8 mouse cellular contexts compared by ENCODE assay signal in genomic region chr11:120714546-120714945, GRCm38 (mm10). TPM values are rescaled to one million over a fixed set of nuclear protein-coding genes. Genes with fewer than 3 reads are reported as not detected.
DNase-seq lines count a peak whose midpoint lies in the region; ATAC-seq and TF ChIP-seq lines count a peak whose summit lies in the region.

No protein-coding gene starts in this region.

- peak overlapping the region; percentile 89 for H3K4me2 ChIP-seq in heart, embryonic 13.5 days
- peak overlapping the region; percentile 87 for H3K4me2 ChIP-seq in forebrain, embryonic 16.5 days (ENCODE audit: low read length)
- H3K4me2 ChIP-seq in liver, postnatal 0 days (ENCODE audit: low read depth, low read length), result peak overlapping the region; percentile 99

- 42% methylated on average over 10 of the region's 10 CpGs for WGBS in heart, embryonic 13.5 days
- 53% methylated on average over 10 of the region's 10 CpGs for WGBS in forebrain, embryonic 16.5 days
- 38% methylated on average over 10 of the region's 10 CpGs for WGBS in liver, postnatal 0 days (ENCODE audit: insufficient replicate concordance)

- H3K27me3 ChIP-seq in heart, embryonic 13.5 days (replicated peaks), result no peaks in the 10 kb centered on the region
- no peaks in the 10 kb centered on the region for H3K27me3 ChIP-seq in ES-Bruce4 (ENCODE audit: control insufficient read depth, insufficient read depth, low read length, poor library complexity, severe bottlenecking)
- no peaks in the 10 kb centered on the region for H3K27me3 ChIP-seq in forebrain, embryonic 16.5 days (replicated peaks; ENCODE audit: control insufficient read depth, insufficient read depth, low read length)
- no peaks in the 10 kb centered on the region for H3K27me3 ChIP-seq in liver, postnatal 0 days (ENCODE audit: insufficient read depth, low read length)

- no peaks in the 10 kb centered on the region for H3K9me3 ChIP-seq in heart, embryonic 13.5 days
- no peaks in the 10 kb centered on the region for H3K9me3 ChIP-seq in ES-Bruce4 (replicated peaks; ENCODE audit: control insufficient read depth, insufficient read depth, low read length, poor library complexity, severe bottlenecking)
- no peaks in the 10 kb centered on the region for H3K9me3 ChIP-seq in forebrain, embryonic 16.5 days (ENCODE audit: control insufficient read depth, low read length)
- H3K9me3 ChIP-seq in liver, postnatal 0 days (ENCODE audit: low read length), result no peaks in the 10 kb centered on the region

- TF ChIP-seq CTCF in ES-Bruce4 (IDR thresholded peaks at IDR 0.05; ENCODE audit: low read depth, low read length), result no peak
- TF ChIP-seq CTCF in liver, postnatal 0 days (IDR thresholded peaks at IDR 0.05; ENCODE audit: low read depth), result no peak

- TF ChIP-seq POLR2A in ES-Bruce4 (IDR thresholded peaks at IDR 0.05; ENCODE audit: insufficient read depth, low read length), result no peak

- TF ChIP-seq EP300 in ES-Bruce4 (IDR thresholded peaks at IDR 0.05; ENCODE audit: insufficient read depth, low read depth, low read length), result no peak
- TF ChIP-seq EP300 in liver, postnatal 0 days (IDR thresholded peaks at IDR 0.05; ENCODE audit: low read depth), result no peak

- no peak for ATAC-seq in heart, embryonic 13.5 days (ENCODE audit: extremely low read depth, insufficient number of reproducible peaks, low FRiP score, low TSS enrichment)
- no peak for ATAC-seq in forebrain, embryonic 16.5 days
- no peak for ATAC-seq in liver, postnatal 0 days

- peaks cover 20% of the 10 kb centered on the region for H3K4me1 ChIP-seq in heart, embryonic 13.5 days
- no peaks in the 10 kb centered on the region for H3K4me1 ChIP-seq in ES-Bruce4 (ENCODE audit: control insufficient read depth, insufficient read depth, low read length)
- H3K4me1 ChIP-seq in forebrain, embryonic 16.5 days (replicated peaks; ENCODE audit: control insufficient read depth, insufficient read depth, low read length), result peaks cover 20% of the 10 kb centered on the region
- peaks cover 15% of the 10 kb centered on the region for H3K4me1 ChIP-seq in liver, postnatal 0 days (ENCODE audit: insufficient read depth)

- no peak for DNase-seq in heart, postnatal 4 days
- DNase-seq in liver, postnatal 0 days, result no peak
- no peak for DNase-seq in urinary bladder, adult 18-20 months (ENCODE audit: low spot score in 2 of 2)
- DNase-seq in cerebellum, postnatal 14 days, result no peak
- no peak for DNase-seq in gastrocnemius, postnatal 25 days

- peak overlapping the region; percentile 69 for H3K4me3 ChIP-seq in heart, embryonic 13.5 days
- H3K4me3 ChIP-seq in ES-Bruce4 (ENCODE audit: low read depth, low read length), result peak overlapping the region; percentile 69
- peak overlapping the region; percentile 78 for H3K4me3 ChIP-seq in forebrain, embryonic 16.5 days (replicated peaks; ENCODE audit: low read length)
- H3K4me3 ChIP-seq in liver, postnatal 0 days (ENCODE audit: low read depth, low read length), result peak overlapping the region; percentile 67

- peaks cover 61% of the 10 kb centered on the region for H3K36me3 ChIP-seq in heart, embryonic 13.5 days
- H3K36me3 ChIP-seq in ES-Bruce4 (ENCODE audit: control insufficient read depth, insufficient read depth, low read length, poor library complexity, severe bottlenecking), result peaks cover 3% of the 10 kb centered on the region; the same call in 1 of the 2 replicates
- H3K36me3 ChIP-seq in forebrain, embryonic 16.5 days (ENCODE audit: control insufficient read depth, insufficient read depth), result peaks cover 8% of the 10 kb centered on the region
- H3K36me3 ChIP-seq in liver, postnatal 0 days (replicated peaks; ENCODE audit: insufficient read depth, low read length), result peaks cover 14% of the 10 kb centered on the region

- H3K9ac ChIP-seq in heart, embryonic 13.5 days, result peak overlapping the region; percentile 86
- 0 out of 2 replicates have a peak overlapping the region, but pooled peaks have one; percentile 32 for H3K9ac ChIP-seq in ES-Bruce4 (ENCODE audit: low read depth, poor library complexity, severe bottlenecking)
- peak overlapping the region; percentile 71 for H3K9ac ChIP-seq in forebrain, embryonic 16.5 days (replicated peaks; ENCODE audit: low read depth, low read length)
- H3K9ac ChIP-seq in liver, postnatal 0 days (replicated peaks), result peak overlapping the region; percentile 62

- H3K27ac ChIP-seq in heart, embryonic 13.5 days (replicated peaks), result peak overlapping the region; percentile 50; the same call in 1 of the 2 replicates
- H3K27ac ChIP-seq in ES-Bruce4 (ENCODE audit: insufficient read depth, low read length), result no peak overlapping the region
- no peak overlapping the region for H3K27ac ChIP-seq in forebrain, embryonic 16.5 days (ENCODE audit: low read length)
- H3K27ac ChIP-seq in liver, postnatal 0 days (ENCODE audit: low read depth), result no peak overlapping the region

RNA-seq across cellular contexts. Expression of gene Lrrc45, which starts 0.8 kb away (rescaled TPM):
- 27.8 and 28.1 TPM in 2 replicates for polyA plus RNA-seq in heart, embryonic 13.5 days (2015; fragmentation: Nextera tagmentation; extraction: Ambion mirVana)
- total RNA-seq in heart, postnatal 4 days (2021), result 10 to 100 TPM; 11.0 to 11.3 TPM
- polyA plus RNA-seq in ES-Bruce4 (2011; ENCODE audit: insufficient read depth, insufficient read length, low read depth, missing spikeins), result 7.3 and 9.8 TPM in 2 replicates
- 91.0 and 118 TPM in 2 replicates for polyA plus RNA-seq in forebrain, embryonic 16.5 days (2015; fragmentation: Nextera tagmentation; extraction: Ambion mirVana)
- 5.1 and 5.4 TPM in 2 replicates for polyA plus RNA-seq in liver, postnatal 0 days (2015; fragmentation: Nextera tagmentation; extraction: Ambion mirVana)
- total RNA-seq in gastrocnemius, postnatal 25 days (2021), result 1 to 10 TPM; 4.0 to 4.3 TPM

RNA-seq across cellular contexts. Expression of gene Cenpx, which starts 1.0 kb away (rescaled TPM):
- 120 and 122 TPM in 2 replicates for polyA plus RNA-seq in heart, embryonic 13.5 days (2015; fragmentation: Nextera tagmentation; extraction: Ambion mirVana)
- 10 to 100 TPM; 39.5 to 41.8 TPM for total RNA-seq in heart, postnatal 4 days (2021)
- polyA plus RNA-seq in ES-Bruce4 (2011; ENCODE audit: insufficient read depth, insufficient read length, low read depth, missing spikeins), result 38.0 and 45.3 TPM in 2 replicates
- polyA plus RNA-seq in forebrain, embryonic 16.5 days (2015; fragmentation: Nextera tagmentation; extraction: Ambion mirVana), result 82.8 and 95.0 TPM in 2 replicates
- 81.0 and 88.0 TPM in 2 replicates for polyA plus RNA-seq in liver, postnatal 0 days (2015; fragmentation: Nextera tagmentation; extraction: Ambion mirVana)
- 10 to 100 TPM; 25.4 to 32.7 TPM for total RNA-seq in gastrocnemius, postnatal 25 days (2021)

RNA-seq across cellular contexts. Expression of gene Rac3, which starts 6.7 kb away (rescaled TPM):
- polyA plus RNA-seq in heart, embryonic 13.5 days (2015; fragmentation: Nextera tagmentation; extraction: Ambion mirVana), result 6.4 and 9.8 TPM in 2 replicates
- 1 to 10 TPM; 1.5 to 1.8 TPM for total RNA-seq in heart, postnatal 4 days (2021)
- polyA plus RNA-seq in ES-Bruce4 (2011; ENCODE audit: insufficient read depth, insufficient read length, low read depth, missing spikeins), result 16.6 and 20.7 TPM in 2 replicates
- polyA plus RNA-seq in forebrain, embryonic 16.5 days (2015; fragmentation: Nextera tagmentation; extraction: Ambion mirVana), result 251 and 347 TPM in 2 replicates
- 0.36 and 0.38 TPM in 2 replicates for polyA plus RNA-seq in liver, postnatal 0 days (2015; fragmentation: Nextera tagmentation; extraction: Ambion mirVana)
- total RNA-seq in gastrocnemius, postnatal 25 days (2021), result 1 to 10 TPM; 1.2 TPM

RNA-seq across cellular contexts. Expression of gene Dcxr, which starts 12.5 kb away (rescaled TPM):
- 7.5 and 7.6 TPM in 2 replicates for polyA plus RNA-seq in heart, embryonic 13.5 days (2015; fragmentation: Nextera tagmentation; extraction: Ambion mirVana)
- 1 to 10 TPM; 3.6 to 4.5 TPM for total RNA-seq in heart, postnatal 4 days (2021)
- 54.3 and 68.2 TPM in 2 replicates for polyA plus RNA-seq in ES-Bruce4 (2011; ENCODE audit: insufficient read depth, insufficient read length, low read depth, missing spikeins)
- 7.6 TPM in 2 replicates for polyA plus RNA-seq in forebrain, embryonic 16.5 days (2015; fragmentation: Nextera tagmentation; extraction: Ambion mirVana)
- polyA plus RNA-seq in liver, postnatal 0 days (2015; fragmentation: Nextera tagmentation; extraction: Ambion mirVana), result 118 and 141 TPM in 2 replicates
- 1 to 10 TPM; 5.8 to 6.0 TPM for total RNA-seq in gastrocnemius, postnatal 25 days (2021)

RNA-seq across cellular contexts. Expression of gene Cbr2, which starts 17.4 kb away (rescaled TPM):
- polyA plus RNA-seq in heart, embryonic 13.5 days (2015; fragmentation: Nextera tagmentation; extraction: Ambion mirVana), result 2.1 and 3.8 TPM in 2 replicates
- 1 to 10 TPM; 3.0 to 3.9 TPM for total RNA-seq in heart, postnatal 4 days (2021)
- polyA plus RNA-seq in ES-Bruce4 (2011; ENCODE audit: insufficient read depth, insufficient read length, low read depth, missing spikeins), result not detected in 2 replicates
- polyA plus RNA-seq in forebrain, embryonic 16.5 days (2015; fragmentation: Nextera tagmentation; extraction: Ambion mirVana), result 0.92 and 4.8 TPM in 2 replicates
- 0.26 and 0.94 TPM in 2 replicates for polyA plus RNA-seq in liver, postnatal 0 days (2015; fragmentation: Nextera tagmentation; extraction: Ambion mirVana)
- total RNA-seq in gastrocnemius, postnatal 25 days (2021), result 10 to 100 TPM in 1 of 2 experiments, 1 to 10 TPM in 1; 9.6 to 16.9 TPM

Comparison
In these comparisons a context has a peak if more than half of its experiments do, and no peak if none do; other contexts are left out.
1. H3K9ac ChIP-seq: peak in every context shown above with its lines; median percentile 86 in heart, embryonic 13.5 days; 71 in forebrain, embryonic 16.5 days; 62 in liver, postnatal 0 days; 32 in ES-Bruce4.
2. RNA of gene Rac3, which starts 6.7 kb away (polyA plus RNA-seq): 251 to 347 TPM in forebrain, embryonic 16.5 days; 16.6 to 20.7 TPM in ES-Bruce4, 6.4 to 9.8 TPM in heart, embryonic 13.5 days and 0.36 to 0.38 TPM in liver, postnatal 0 days; every median in the first group is over 10 times any median in the second.
3. Peak in every context shown above with its lines, with median percentiles within 50 percentile points of each other: H3K4me2 ChIP-seq and H3K4me3 ChIP-seq.